Comparison of ENCODE assay signal across 7 mouse cellular contexts in the genomic region with DNA sequence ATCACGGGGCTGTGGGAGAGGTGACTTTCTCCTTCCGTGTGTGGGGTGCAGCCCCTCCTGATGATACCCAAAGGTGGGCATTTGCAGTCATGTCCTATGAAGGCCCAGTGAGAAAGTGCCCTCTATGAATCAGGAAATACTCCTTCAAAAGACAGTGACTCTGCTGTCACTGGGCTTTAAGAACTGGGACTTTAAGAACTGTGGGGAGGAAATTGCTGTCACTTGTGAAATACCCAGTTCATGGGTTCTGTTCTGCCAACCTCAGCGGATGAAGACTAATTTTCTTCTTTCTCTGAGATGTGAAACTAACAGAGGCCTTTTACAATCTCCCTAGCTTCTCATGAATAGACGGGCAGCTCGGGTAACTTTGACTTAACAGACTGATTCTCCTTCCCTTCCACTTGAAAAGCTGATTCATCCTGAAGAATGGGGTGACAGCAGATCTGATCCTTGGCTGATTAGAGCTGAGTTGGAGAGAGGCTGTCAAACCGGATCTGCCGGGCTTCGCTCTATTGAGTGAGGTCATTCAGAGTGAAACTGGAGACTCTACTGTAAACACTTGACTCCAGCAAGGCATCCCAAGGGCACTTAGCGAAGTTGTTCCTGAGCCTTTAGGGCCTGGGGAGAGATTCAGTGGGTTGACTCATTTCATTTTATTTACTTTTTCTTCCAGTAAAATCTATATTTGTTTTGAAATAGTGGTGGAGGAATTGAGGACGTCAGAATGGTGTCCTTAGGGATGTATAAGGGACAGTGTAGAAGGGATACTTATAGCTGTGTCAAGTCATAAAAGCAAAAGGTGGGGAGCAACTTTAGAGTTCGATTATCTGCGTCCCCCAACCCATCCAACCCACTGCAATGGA.
DNase-seq lines count a peak whose midpoint lies in the region; ATAC-seq and TF ChIP-seq lines count a peak whose summit lies in the region.

No protein-coding gene starts in this region.

- H3K4me3 ChIP-seq in MEL (ENCODE audit: control insufficient read depth in 1 of 2, insufficient read depth in 1 of 2, low read depth in 2 of 2, low read length in 2 of 2) = peak overlapping the region; percentile 6 to 17; a peak in 3 of 4 replicates
- no peak overlapping the region for H3K4me3 ChIP-seq in intestine, embryonic 16.5 days (ENCODE audit: low read length)
- no peak overlapping the region for H3K4me3 ChIP-seq in lung, embryonic 14.5 days (ENCODE audit: low read depth, low read length)
- H3K4me3 ChIP-seq in layer of hippocampus, adult 2 months = no peak overlapping the region

- TF ChIP-seq POLR2A in MEL (IDR thresholded peaks at IDR 0.05; ENCODE audit: control insufficient read depth in 1 of 2, insufficient read depth in 1 of 2, low read depth in 1 of 2, low read length in 2 of 2, poor library complexity in 1 of 2) = no peak

- no peak for TF ChIP-seq RAD21 in MEL (IDR thresholded peaks at IDR 0.05; ENCODE audit: low read depth, low read length)

- H3K27ac ChIP-seq in MEL (ENCODE audit: control insufficient read depth, low read depth, low read length) = peak overlapping the region; percentile 36; the same call in 1 of the 2 replicates
- peak overlapping the region; percentile 76 for H3K27ac ChIP-seq in intestine, embryonic 16.5 days (ENCODE audit: low read length)
- peak overlapping the region; percentile 88 for H3K27ac ChIP-seq in lung, embryonic 14.5 days (ENCODE audit: low read depth)
- no peak overlapping the region for H3K27ac ChIP-seq in layer of hippocampus, adult 2 months

- H3K9ac ChIP-seq in MEL (ENCODE audit: control insufficient read depth, low read depth, low read length, poor library complexity, severe bottlenecking) = 0 out of 2 replicates have a peak overlapping the region, but pooled peaks have one; percentile 10
- no peak overlapping the region for H3K9ac ChIP-seq in intestine, embryonic 16.5 days (ENCODE audit: low read depth, low read length)
- no peak overlapping the region for H3K9ac ChIP-seq in lung, embryonic 14.5 days

- peak; percentile 95 for ATAC-seq in intestine, embryonic 16.5 days
- ATAC-seq in lung, embryonic 14.5 days (ENCODE audit: insufficient read depth) = peak; percentile 93
- no peak for ATAC-seq in activated CD4-positive, CD25-positive, alpha-beta regulatory T cell, adult 4 months

- no peaks in the 10 kb centered on the region for H3K27me3 ChIP-seq in MEL (ENCODE audit: control insufficient read depth in 1 of 2, insufficient read depth in 2 of 2, low read length in 2 of 2)
- H3K27me3 ChIP-seq in intestine, embryonic 16.5 days (replicated peaks; ENCODE audit: control insufficient read depth, insufficient read depth, low read length) = no peaks in the 10 kb centered on the region
- no peaks in the 10 kb centered on the region for H3K27me3 ChIP-seq in lung, embryonic 14.5 days (ENCODE audit: insufficient read depth, low read length)

- no peaks in the 10 kb centered on the region for H3K9me3 ChIP-seq in MEL (replicated peaks; ENCODE audit: insufficient read depth, low read length)
- no peaks in the 10 kb centered on the region for H3K9me3 ChIP-seq in intestine, embryonic 16.5 days (ENCODE audit: control insufficient read depth, low read length)
- H3K9me3 ChIP-seq in lung, embryonic 14.5 days (ENCODE audit: low read depth, low read length) = no peaks in the 10 kb centered on the region

- WGBS in intestine, embryonic 16.5 days = 20% methylated on average over 12 of the region's 12 CpGs
- WGBS in lung, embryonic 14.5 days = 12% methylated on average over 12 of the region's 12 CpGs

- TF ChIP-seq EP300 in MEL (IDR thresholded peaks at IDR 0.05; ENCODE audit: low read depth in 1 of 2, low read length in 2 of 2) = no peak

- DNase-seq in 3T3-L1 (ENCODE audit: low read depth, low spot score) (peak; percentile 95), MEL (ENCODE audit: low read depth, low spot score) (peak; percentile 61)
- DNase-seq in lung, embryonic 14.5 days = peak; percentile 95
- DNase-seq in layer of hippocampus, adult 2 months (ENCODE audit: low spot score in 2 of 2) = no peak
- DNase-seq in cerebellum, adult 18-20 months = no peak

- H3K36me3 ChIP-seq in MEL (ENCODE audit: control insufficient read depth in 1 of 2, insufficient read depth in 2 of 2, low read length in 2 of 2) = peaks cover 0 to 40% of the 10 kb centered on the region in 2 experiments; a peak in 2 of 4 replicates
- H3K36me3 ChIP-seq in intestine, embryonic 16.5 days (ENCODE audit: control insufficient read depth, insufficient read depth, low read length) = no peaks in the 10 kb centered on the region
- H3K36me3 ChIP-seq in lung, embryonic 14.5 days (ENCODE audit: insufficient read depth) = no peaks in the 10 kb centered on the region

- no peaks in the 10 kb centered on the region for H3K79me2 ChIP-seq in MEL (ENCODE audit: control insufficient read depth, insufficient read depth, low read length, poor library complexity)

- H3K4me2 ChIP-seq in intestine, embryonic 16.5 days (ENCODE audit: low read depth, low read length) = no peak overlapping the region
- peak overlapping the region; percentile 30 for H3K4me2 ChIP-seq in lung, embryonic 14.5 days

- peaks cover 32 to 46% of the 10 kb centered on the region in 2 experiments for H3K4me1 ChIP-seq in MEL (ENCODE audit: control insufficient read depth in 1 of 2, insufficient read depth in 2 of 2, low read length in 2 of 2)
- peaks cover 34% of the 10 kb centered on the region for H3K4me1 ChIP-seq in intestine, embryonic 16.5 days (ENCODE audit: control insufficient read depth, insufficient read depth, low read length)
- peaks cover 61% of the 10 kb centered on the region for H3K4me1 ChIP-seq in lung, embryonic 14.5 days (ENCODE audit: insufficient read depth)

- no peak for TF ChIP-seq CTCF in MEL (IDR thresholded peaks at IDR 0.05 in 2 of 3, conservative IDR thresholded peaks at IDR 0.05 in 1 of 3; ENCODE audit: control insufficient read depth in 1 of 3, insufficient read depth in 1 of 3, low read depth in 2 of 3, low read length in 3 of 3, poor library complexity in 1 of 3, severe bottlenecking in 1 of 3)
- TF ChIP-seq CTCF in lung, embryonic 14.5 days (IDR thresholded peaks at IDR 0.05; ENCODE audit: low read depth) = no peak
- no peak for TF ChIP-seq CTCF in layer of hippocampus, adult 2 months (conservative IDR thresholded peaks at IDR 0.05)

TF ChIP-seq in MEL, 35 proteins besides CTCF, POLR2A, EP300 and RAD21:
- TF ChIP-seq JUND (IDR thresholded peaks at IDR 0.05; ENCODE audit: low read depth, low read length) (no peak), GATA1 (IDR thresholded peaks at IDR 0.05; ENCODE audit: low read depth, low read length) (0 out of 2 replicates have a peak, but pooled peaks have one; percentile 23), ETS1 (IDR thresholded peaks at IDR 0.05; ENCODE audit: low read depth, low read length) (peak; percentile 71), CHD2 (IDR thresholded peaks at IDR 0.05; ENCODE audit: low read length) (no peak)
TF ChIP-seq in MEL: peak in this region for 2.

Comparison
In these comparisons a context has a peak if more than half of its experiments do, and no peak if none do; other contexts are left out.
1. DNase-seq: peak in 3T3-L1 (single experiment), MEL (single experiment) and lung, embryonic 14.5 days (single experiment); none in layer of hippocampus, adult 2 months (0 of 2) and cerebellum, adult 18-20 months (0 of 2).
2. H3K4me3 ChIP-seq: peak in MEL (2 of 2); none in intestine, embryonic 16.5 days (single experiment), lung, embryonic 14.5 days (single experiment) and layer of hippocampus, adult 2 months (single experiment).